Mouse (Mus musculus): Measurements from ENCODE around the gene Chst12.

Chst12 gene

GRCm38 (mm10) chr5:140517159-140517920, 12.0 kb downstream of the Chst12 start:
- DNase-seq (ENCODE audit: low spot score in 2 of 2): no peak

- no peak for DNase-seq (ENCODE audit: low spot score in 2 of 2)
These were observed 12.5 kb downstream of the Chst12 start for GRCm38 (mm10) chr5:140517921-140518230.

GRCm38 (mm10) chr5:140521196-140521595, 15.8 kb downstream of the Chst12 start:
- no peak for DNase-seq (ENCODE audit: low spot score in 2 of 2)

- DNase-seq (ENCODE audit: low spot score in 2 of 2): no peak
These were observed 21.4 kb downstream of the Chst12 start for GRCm38 (mm10) chr5:140526754-140527153.

- DNase-seq (ENCODE audit: low spot score in 2 of 2): no peak
These were observed 32.8 kb downstream of the Chst12 start for GRCm38 (mm10) chr5:140538111-140538683.

DNA sequence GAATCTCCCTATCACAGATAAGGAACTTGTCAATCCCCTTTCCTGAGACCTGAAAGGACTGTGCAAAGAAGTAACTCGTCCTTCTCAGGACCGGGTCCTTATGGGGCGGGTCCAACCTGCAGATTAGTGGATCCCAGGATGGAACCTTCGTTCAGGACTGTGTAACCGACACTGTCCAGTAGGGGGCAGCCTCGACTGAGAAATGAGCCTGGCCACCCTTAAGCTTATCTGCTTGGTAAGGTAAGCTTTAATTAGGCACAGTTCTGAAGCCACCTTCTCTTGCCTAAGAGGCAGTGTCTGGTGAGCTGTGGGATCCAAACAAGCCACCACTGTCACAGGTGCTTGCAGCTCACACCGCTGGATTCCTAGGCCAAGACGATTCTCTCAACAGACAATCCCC, 34.8 kb downstream of the Chst12 start:
- DNase-seq (ENCODE audit: low spot score in 2 of 2): peak; percentile 82 to 86

DNA sequence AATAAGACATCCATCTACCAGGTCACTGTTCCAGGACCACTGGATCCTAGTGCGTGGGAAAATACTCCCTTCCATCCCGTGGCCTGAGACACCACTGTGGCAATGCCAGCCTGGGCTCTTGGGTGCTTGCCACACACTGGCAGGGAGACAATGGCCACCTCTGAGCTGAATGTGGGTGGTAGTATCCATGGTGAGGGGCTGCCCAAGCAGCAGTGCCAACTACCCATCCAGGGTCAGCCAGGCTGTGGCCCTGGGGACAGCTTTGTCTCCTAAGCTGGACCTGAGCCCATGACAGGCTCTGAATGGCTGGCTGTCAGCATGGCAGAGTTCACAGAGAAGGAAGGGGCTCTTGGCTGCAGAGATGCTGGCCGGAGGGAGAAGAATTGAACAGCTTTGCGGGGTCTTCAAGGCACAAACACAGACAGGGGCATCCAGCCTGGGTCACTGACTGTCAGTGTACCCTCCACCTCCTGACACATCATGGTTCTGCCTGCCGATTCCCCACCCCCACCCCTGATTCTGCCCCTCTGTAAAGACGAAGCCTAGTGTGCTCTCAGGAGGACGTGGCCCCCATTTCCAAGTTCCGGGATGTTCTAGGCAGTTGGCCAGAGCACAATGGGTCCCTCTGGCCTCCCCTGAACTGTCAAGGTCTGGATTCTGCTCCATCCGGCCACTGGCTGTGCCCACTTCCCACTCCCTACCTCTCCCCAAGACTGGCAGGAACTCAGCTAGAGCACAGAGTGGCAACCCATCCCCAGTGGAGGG, 37.6 kb downstream of the Chst12 start:
- peak; percentile 51 to 63 for DNase-seq (ENCODE audit: low spot score in 2 of 2)

- no peak for DNase-seq (ENCODE audit: low spot score in 2 of 2)
These were observed 40.3 kb downstream of the Chst12 start for GRCm38 (mm10) chr5:140545651-140546050.

- no peak for DNase-seq (ENCODE audit: low spot score in 2 of 2)
These were observed 41.0 kb downstream of the Chst12 start for GRCm38 (mm10) chr5:140546332-140546731.

GRCm38 (mm10) chr5:140549306-140550047, 44.1 kb downstream of the Chst12 start:
- DNase-seq (ENCODE audit: low spot score in 2 of 2): peak in 1 of 2 experiments; percentile 36

DNA sequence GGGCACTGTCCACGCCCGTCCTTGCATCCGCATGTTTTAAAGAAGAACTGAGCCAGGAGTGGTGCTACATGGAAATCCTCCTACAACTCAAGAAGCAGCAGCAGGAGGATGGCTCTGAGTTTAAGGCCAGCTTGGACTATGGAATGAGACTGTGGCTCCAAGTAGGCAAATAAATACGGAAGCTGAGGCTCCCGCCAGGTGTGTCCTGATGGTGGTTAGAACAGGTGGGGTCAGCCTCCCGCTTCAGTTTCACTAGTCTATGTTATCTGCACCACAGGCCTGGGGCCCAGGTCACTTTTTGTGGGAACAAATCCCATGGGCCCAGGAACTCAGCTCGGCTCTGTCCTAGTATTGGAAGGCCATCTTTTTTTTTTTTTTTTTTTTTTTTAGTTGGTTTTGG, 48.4 kb downstream of the Chst12 start:
- no peak for DNase-seq (ENCODE audit: low spot score in 2 of 2)

DNA sequence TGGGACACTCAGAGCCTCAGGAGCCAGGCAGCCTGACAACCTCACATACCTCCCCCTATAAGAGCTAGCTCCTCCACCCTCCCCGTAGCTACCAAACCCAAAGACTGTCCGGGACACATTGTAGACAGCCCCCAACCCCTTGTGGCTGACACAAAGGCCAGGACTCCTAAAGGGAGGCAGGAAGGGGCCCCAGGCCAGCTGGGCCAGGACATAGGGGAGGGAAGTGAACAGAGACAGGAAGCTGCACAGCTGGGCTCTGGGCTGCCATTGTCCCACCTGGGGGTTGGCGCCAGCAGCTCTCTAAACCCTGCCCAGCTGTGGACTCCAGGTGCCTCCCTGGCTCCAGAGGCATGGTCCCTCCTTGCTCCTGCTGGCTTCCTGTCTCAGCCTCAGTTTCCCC, 51.5 kb downstream of the Chst12 start:
- no peak for DNase-seq (ENCODE audit: low spot score in 2 of 2)

DNA sequence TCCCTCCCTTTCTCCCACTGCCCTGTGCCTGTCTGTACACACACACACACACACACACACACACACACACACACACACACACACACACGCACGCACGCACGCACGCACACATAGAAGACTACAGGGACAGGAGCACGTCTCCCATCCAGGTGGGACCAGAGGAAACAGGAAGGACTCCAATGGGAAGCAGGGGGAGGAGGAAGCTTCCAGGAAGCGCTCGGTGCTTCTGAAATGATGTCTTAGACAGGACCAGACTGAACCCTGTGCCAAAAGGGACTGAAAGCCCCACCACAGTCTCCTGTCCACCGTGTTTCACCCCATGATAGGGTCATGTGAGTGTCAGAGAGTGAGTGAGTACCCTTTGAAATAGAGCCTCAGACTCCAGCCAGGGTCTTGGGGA, 57.3 kb downstream of the Chst12 start:
- DNase-seq (ENCODE audit: low spot score in 2 of 2): no peak

DNA sequence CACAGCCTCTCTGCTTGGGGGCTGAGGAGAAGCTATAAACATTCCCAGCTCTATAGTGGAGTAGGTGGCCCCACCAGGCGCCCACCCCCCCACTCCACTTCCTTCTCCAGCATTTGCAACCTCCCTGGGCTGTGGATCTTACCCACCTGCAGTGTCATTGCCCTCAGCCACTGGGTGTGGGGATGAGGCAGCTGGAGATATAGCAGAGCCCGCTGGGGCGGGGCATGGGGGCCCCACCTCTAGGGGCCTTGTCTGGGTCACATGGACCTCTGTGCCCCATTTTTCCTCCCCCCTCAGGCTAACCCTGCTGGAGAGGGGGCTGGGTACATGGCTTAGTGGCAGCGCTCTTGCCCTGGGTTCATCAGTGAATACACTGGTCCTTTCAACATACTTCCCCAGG, 59.5 kb downstream of the Chst12 start, which contains the start of gene Grifin:
Gene Grifin (minus strand): TSS at position 176 of the 400 bp plus-strand sequence.
- DNase-seq (ENCODE audit: low spot score in 2 of 2): no peak

- DNase-seq (ENCODE audit: low spot score in 2 of 2): no peak
These were observed 60.1 kb downstream of the Chst12 start for GRCm38 (mm10) chr5:140565451-140565850.

DNA sequence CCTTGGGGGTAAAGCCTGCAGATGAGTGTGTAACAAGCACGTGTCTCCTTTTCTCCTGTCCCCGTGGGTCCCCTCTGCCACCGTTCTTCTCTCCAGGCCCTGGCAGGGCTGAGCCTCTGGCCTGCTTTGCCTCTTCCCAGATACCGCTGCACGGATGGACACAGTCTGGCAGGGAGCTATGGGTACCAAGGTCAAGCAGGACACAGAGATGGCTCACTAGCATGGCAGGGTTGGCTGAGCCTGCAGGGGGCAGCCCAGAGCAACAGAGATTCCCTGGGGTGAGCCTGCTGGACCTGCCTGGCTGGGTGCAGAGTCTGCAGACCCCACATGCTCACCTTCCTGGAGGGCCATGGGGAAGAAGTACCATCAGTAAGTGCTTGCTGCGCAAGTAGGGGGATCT, 60.5 kb downstream of the Chst12 start:
- peak in 1 of 2 experiments; percentile 43 for DNase-seq (ENCODE audit: low spot score in 2 of 2)

DNA sequence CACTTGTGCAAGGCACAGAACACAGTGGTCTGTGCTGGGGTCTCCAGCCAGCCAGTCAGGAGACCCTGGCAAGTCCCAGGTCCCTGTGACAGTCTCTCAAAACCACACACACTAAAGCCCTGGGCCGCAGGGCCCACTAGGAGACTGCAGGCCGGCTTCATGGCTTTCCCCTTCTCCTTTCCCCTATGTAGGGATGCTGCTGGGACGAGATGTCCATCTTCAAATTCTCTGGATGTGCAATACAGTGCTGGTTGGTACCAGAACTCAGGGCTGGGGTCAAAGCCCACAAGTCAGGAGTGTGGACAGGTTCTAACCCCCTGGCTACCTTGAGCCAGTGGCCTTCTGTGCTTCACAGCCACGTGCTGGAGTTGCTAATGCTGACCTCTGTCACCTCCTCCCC, 60.9 kb downstream of the Chst12 start:
- no peak for DNase-seq (ENCODE audit: low spot score in 2 of 2)

- DNase-seq (ENCODE audit: low spot score in 2 of 2): no peak
These were observed 62.0 kb downstream of the Chst12 start for GRCm38 (mm10) chr5:140567321-140567720.

DNA sequence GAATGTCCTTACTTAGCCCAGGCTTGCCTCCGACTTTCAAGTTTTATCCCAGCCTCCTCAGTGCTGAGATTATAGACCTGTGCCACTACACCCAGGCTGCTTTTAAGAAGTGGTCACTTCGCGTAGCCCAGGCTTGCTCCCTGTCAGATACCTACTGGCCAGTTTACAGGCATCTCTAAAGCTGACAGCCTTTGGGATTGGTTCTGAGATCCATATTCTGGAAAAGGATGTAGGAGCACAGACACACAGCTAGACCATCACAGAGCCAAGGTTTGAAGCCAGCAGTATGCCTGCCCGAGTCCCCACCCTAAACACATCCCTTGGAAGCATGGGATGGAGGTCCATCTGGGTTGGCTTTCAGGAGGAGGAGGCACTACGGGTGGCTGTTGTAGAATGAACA, 62.4 kb downstream of the Chst12 start:
- DNase-seq (ENCODE audit: low spot score in 2 of 2): no peak

DNA sequence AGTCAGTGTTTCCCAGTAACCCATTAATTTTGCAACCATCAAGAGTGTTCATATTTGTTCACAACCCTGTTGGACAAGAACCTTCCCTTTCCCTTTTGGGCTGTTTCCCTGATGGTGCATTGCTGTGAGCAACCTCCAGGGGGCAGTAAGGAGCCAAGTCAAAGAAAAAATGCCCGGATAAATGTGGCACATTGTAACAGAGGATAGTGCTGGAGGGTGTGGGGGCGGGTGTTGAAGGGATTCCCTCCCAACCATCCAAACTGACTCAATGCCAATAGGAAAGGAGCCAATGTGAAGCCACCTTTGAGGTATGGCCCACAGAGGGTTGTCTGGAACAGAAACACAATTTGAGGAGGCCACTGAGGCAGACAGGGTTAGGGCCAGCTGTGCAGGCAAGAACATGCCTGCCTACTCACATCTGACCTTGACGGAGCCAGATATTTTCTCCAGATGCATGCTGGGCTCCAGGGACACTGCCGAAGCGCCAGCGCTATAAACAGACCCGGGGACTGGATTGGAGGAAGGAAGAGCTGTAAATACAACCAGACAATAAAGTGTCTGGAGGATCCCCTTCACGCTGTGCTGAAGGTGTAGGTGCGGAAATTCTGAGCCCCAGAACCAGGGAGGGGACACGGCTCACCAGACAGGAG, 63.1 kb downstream of the Chst12 start:
- peak; percentile 52 to 69 for DNase-seq (ENCODE audit: low spot score in 2 of 2)

GRCm38 (mm10) chr5:140569032-140569595, 63.8 kb downstream of the Chst12 start:
- DNase-seq (ENCODE audit: low spot score in 2 of 2): no peak
